Mouse (Mus musculus): ENCODE measurements around the gene Myog. TPM values are rescaled to one million over a fixed set of nuclear protein-coding genes. Genes with fewer than 3 reads are reported as not detected.

Myog gene
- polyA plus RNA-seq, 1 experiment: not detected

DNA sequence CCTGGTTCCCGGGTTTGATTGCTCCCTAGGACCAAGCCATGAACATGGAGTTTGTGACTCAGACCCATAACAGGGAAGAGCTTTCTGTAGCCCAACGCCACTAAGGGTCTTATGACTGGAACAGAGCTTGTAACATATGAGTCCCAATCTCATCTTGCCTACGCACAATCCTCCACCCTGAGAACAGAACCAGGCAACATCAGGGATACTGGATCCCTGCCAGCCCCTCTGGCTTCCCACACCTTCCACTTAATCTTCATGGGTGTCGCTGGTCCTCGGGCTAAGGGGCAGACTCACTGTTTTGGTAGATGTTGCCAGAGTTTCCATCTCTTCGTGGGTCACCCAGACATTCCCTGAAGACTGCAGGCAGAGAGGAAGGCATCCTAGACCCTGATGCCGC is 22.0 kb downstream of the Myog start:
- Histone ChIP-seq H3K27ac (ENCODE audit: insufficient read depth, low read depth, low read length) (no peak overlapping the region), H3K4me3 (ENCODE audit: insufficient read depth, low read length) (no peak overlapping the region), H3K4me1 (ENCODE audit: control insufficient read depth, insufficient read depth, low read length) (peaks cover 12% of the 10 kb centered on the region)
- TF ChIP-seq POLR2A (IDR thresholded peaks at IDR 0.05; ENCODE audit: borderline replicate concordance, low read depth, low read length) (no peak), CTCF (IDR thresholded peaks at IDR 0.05; ENCODE audit: low read depth, low read length) (no peak)

- TF ChIP-seq CTCF (IDR thresholded peaks at IDR 0.05; ENCODE audit: low read depth, low read length): no peak
- no peak for TF ChIP-seq POLR2A (IDR thresholded peaks at IDR 0.05; ENCODE audit: borderline replicate concordance, low read depth, low read length)
- Histone ChIP-seq H3K4me1 (ENCODE audit: control insufficient read depth, insufficient read depth, low read length) (peaks cover 9% of the 10 kb centered on the region), H3K27ac (ENCODE audit: insufficient read depth, low read depth, low read length) (no peak overlapping the region), H3K4me3 (ENCODE audit: insufficient read depth, low read length) (no peak overlapping the region)
Observed at GRCm38 (mm10) chr1:134315181-134315580, 25.4 kb downstream of the Myog start.

DNA sequence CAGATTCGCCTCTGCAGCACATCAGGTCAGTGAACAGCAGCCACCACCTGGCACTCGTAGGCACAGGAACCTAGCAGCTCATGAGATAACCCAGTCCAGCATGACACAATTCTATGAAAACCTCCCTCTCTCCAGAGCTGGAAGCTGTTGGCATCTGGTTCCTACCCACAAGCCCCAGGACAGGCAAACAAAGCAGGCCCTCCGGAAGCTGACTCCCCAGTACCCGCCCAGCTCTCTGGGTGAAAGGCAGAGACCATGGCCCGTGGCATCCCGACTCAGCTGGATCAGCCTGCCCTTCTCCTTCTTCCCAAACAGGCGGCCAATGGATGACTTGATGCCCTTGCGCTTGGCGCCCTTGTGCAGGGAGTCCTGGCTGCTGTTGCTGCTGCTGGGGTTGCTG is 26.6 kb downstream of the Myog start:
- Histone ChIP-seq H3K27ac (ENCODE audit: insufficient read depth, low read depth, low read length) (no peak overlapping the region), H3K4me1 (ENCODE audit: control insufficient read depth, insufficient read depth, low read length) (peaks cover 5% of the 10 kb centered on the region; the same call in 1 of the 2 replicates), H3K4me3 (ENCODE audit: insufficient read depth, low read length) (no peak overlapping the region)
- no peak for TF ChIP-seq POLR2A (IDR thresholded peaks at IDR 0.05; ENCODE audit: borderline replicate concordance, low read depth, low read length)
- no peak for TF ChIP-seq CTCF (IDR thresholded peaks at IDR 0.05; ENCODE audit: low read depth, low read length)

- Histone ChIP-seq H3K27ac (ENCODE audit: insufficient read depth, low read depth, low read length) (no peak overlapping the region), H3K4me3 (ENCODE audit: insufficient read depth, low read length) (no peak overlapping the region), H3K4me1 (ENCODE audit: control insufficient read depth, insufficient read depth, low read length) (peaks cover 5% of the 10 kb centered on the region; the same call in 1 of the 2 replicates)
- TF ChIP-seq CTCF (IDR thresholded peaks at IDR 0.05; ENCODE audit: low read depth, low read length): no peak
- no peak for TF ChIP-seq POLR2A (IDR thresholded peaks at IDR 0.05; ENCODE audit: borderline replicate concordance, low read depth, low read length)
Observed at GRCm38 (mm10) chr1:134318261-134318660, 28.5 kb downstream of the Myog start.

GRCm38 (mm10) chr1:134320691-134321301 is 31.0 kb downstream of the Myog start:
- Histone ChIP-seq H3K4me1 (ENCODE audit: control insufficient read depth, insufficient read depth, low read length) (no peaks in the 10 kb centered on the region), H3K27ac (ENCODE audit: insufficient read depth, low read depth, low read length) (no peak overlapping the region), H3K4me3 (ENCODE audit: insufficient read depth, low read length) (no peak overlapping the region)
- TF ChIP-seq CTCF (IDR thresholded peaks at IDR 0.05; ENCODE audit: low read depth, low read length) (no peak), POLR2A (IDR thresholded peaks at IDR 0.05; ENCODE audit: borderline replicate concordance, low read depth, low read length) (no peak)

DNA sequence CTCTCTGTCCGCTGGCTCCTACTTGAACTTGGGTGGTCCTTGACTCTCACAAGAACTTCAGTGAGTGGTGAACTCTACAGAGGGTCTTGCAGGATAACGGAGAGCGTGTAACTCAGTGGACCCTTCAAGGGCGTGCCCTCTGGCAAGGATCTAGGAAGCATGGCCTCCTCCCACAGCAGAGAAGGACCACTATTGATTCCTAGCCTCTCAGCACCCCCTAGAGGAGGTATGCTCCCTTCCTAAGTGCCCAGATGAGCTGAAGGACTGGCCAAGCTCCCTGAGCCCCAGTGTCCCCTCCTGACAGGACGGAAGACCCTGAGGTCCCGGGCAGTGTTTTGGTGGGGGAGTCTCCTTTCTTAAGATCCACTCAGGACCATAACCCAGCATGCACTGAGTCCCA is 32.8 kb downstream of the Myog start:
- no peak overlapping the region for H3K4me3 ChIP-seq (ENCODE audit: insufficient read depth, low read length)
- no peak for TF ChIP-seq POLR2A (IDR thresholded peaks at IDR 0.05; ENCODE audit: borderline replicate concordance, low read depth, low read length)
- TF ChIP-seq CTCF (IDR thresholded peaks at IDR 0.05; ENCODE audit: low read depth, low read length): peak; percentile 30; the same call in 1 of the 2 replicates
- no peak overlapping the region for H3K27ac ChIP-seq (ENCODE audit: insufficient read depth, low read depth, low read length)
- no peaks in the 10 kb centered on the region for H3K4me1 ChIP-seq (ENCODE audit: control insufficient read depth, insufficient read depth, low read length)

DNA sequence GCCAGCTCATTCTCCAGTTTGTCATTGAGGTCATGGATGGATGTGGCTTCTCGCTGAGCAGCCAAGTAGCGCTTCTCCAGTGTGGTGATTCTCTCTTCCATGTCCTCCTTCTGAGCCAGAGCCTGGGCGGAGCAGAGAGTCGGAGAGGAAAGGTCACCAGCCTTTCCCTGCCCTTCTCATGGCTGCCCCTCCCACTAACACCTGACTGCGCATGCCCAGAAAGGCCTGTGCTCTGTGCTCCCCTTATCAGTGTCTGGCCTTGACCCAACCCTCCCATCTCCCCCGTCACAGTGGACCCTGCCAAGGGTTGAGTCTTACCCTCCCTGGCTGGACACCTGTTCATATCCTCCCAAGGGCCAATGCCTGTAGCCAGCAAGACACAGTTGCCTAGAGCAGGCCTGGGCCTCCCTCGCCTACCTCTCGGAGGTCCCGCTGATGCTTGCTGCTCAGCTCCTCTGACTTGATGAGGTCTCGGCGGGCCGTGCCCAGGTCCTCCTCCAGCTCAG is 37.1 kb downstream of the Myog start:
- Histone ChIP-seq H3K4me1 (ENCODE audit: control insufficient read depth, insufficient read depth, low read length) (no peaks in the 10 kb centered on the region), H3K4me3 (ENCODE audit: insufficient read depth, low read length) (no peak overlapping the region), H3K27ac (ENCODE audit: insufficient read depth, low read depth, low read length) (no peak overlapping the region)
- TF ChIP-seq POLR2A (IDR thresholded peaks at IDR 0.05; ENCODE audit: borderline replicate concordance, low read depth, low read length) (no peak), CTCF (IDR thresholded peaks at IDR 0.05; ENCODE audit: low read depth, low read length) (no peak)

DNA sequence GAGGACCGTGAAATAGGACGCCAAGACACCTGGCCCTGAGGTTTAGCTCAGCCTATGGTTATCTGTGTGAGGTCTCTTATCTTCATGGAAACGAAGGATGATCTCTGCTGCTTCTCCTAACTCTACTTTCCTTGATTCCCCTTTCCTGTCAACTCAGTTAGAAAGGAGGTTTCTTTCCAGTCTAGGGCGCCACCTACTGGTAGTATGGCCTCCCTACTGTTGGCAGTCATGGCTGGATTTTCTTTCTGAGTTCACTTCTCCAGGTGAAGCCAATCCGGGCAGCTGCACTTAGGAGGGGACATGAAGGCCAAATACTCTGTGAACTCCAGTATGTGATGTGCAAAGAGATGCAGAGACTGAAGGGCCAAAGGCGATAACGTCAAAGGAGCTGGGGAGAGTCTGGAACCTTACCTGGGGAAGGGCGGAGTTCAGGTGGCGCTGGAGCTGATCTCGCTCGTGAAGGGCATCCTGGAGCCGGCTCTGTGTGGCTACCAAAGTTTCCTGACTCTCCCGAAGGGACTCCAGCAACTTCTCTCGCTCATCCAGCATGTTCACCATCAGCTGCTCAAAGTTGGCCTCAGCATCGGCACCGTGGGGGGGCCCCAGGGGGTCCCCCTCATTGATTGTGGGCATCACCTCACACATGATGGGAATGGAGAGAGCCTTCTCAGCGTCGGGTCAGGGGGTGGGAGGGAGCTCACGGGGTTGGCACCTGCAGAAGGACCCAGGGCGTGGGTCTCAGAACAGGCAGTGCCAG is 42.3 kb downstream of the Myog start:
- H3K4me1 ChIP-seq (ENCODE audit: control insufficient read depth, insufficient read depth, low read length): peaks cover 12% of the 10 kb centered on the region
- no peak for TF ChIP-seq POLR2A (IDR thresholded peaks at IDR 0.05; ENCODE audit: borderline replicate concordance, low read depth, low read length)
- TF ChIP-seq CTCF (IDR thresholded peaks at IDR 0.05; ENCODE audit: low read depth, low read length): peak; percentile 33; the same call in 1 of the 2 replicates
- peak overlapping the region; percentile 41 for H3K27ac ChIP-seq (ENCODE audit: insufficient read depth, low read depth, low read length)
- H3K4me3 ChIP-seq (ENCODE audit: insufficient read depth, low read length): peak overlapping the region; percentile 36

GRCm38 (mm10) chr1:134332770-134333271 is 43.0 kb downstream of the Myog start, which contains the start of gene Ppfia4:
Gene Ppfia4 (minus strand): TSS chr1:134332928.
- peaks cover 12% of the 10 kb centered on the region for H3K4me1 ChIP-seq (ENCODE audit: control insufficient read depth, insufficient read depth, low read length)

More at GRCm38 (mm10) chr1:134332770-134333271, 43.0 kb downstream of the Myog start, which contains the start of gene Ppfia4:
- peak within 1 kb of the TSS; percentile 36 for H3K4me3 ChIP-seq (ENCODE audit: insufficient read depth, low read length)
- H3K27ac ChIP-seq (ENCODE audit: insufficient read depth, low read depth, low read length): peak within 1 kb of the TSS; percentile 41
- TF ChIP-seq CTCF (IDR thresholded peaks at IDR 0.05; ENCODE audit: low read depth, low read length) (no peak), POLR2A (IDR thresholded peaks at IDR 0.05; ENCODE audit: borderline replicate concordance, low read depth, low read length) (no peak)

Measured in bone marrow macrophage, adult 2 months (primary cell).